Mouse (Mus musculus) central nervous system, embryonic 11.5 days (tissue): Measurements from ENCODE around the gene Slc19a3. TPM values are rescaled to one million over a fixed set of nuclear protein-coding genes. Genes with fewer than 3 reads are reported as not detected.

Experiments
- polyA plus RNA-seq: library from polyadenylated mRNA; depleted of rRNA; stranded (reverse); fragments of >200 nt; gene quantifications from 2 replicates; pipeline ENCODE4 v1.2.3, GENCODE M21; 2012; rRNA removed

Gene Slc19a3
- 0.44 and 0.73 TPM in 2 replicates for polyA plus RNA-seq

GRCm38 (mm10) chr1:83038109-83038672, at the start of gene Slc19a3:
Gene Slc19a3 (minus strand): TSS chr1:83038448.

GRCm38 (mm10) chr1:83060643-83061042, 22.4 kb upstream of the Slc19a3 start, which contains the start of gene Krtap28-13:
Gene Krtap28-13 (plus strand): TSS chr1:83060930.

GRCm38 (mm10) chr1:83059278-83059677, 21.0 kb upstream of the Slc19a3 start, which contains the start of gene A030005K14Rik:
Gene A030005K14Rik (minus strand): TSS chr1:83059378.

GRCm38 (mm10) chr1:83044882-83045427, 6.7 kb upstream of the Slc19a3 start, which contains the start of gene Gm47969:
Gene Gm47969 (plus strand): TSS chr1:83044932.

GRCm38 (mm10) chr1:83042380-83042779, 4.1 kb upstream of the Slc19a3 start, which contains the start of gene Krtap28-10:
Gene Krtap28-10 (minus strand): TSS chr1:83042480.

GRCm38 (mm10) chr1:83000306-83000705, 37.9 kb downstream of the Slc19a3 start, which contains the start of gene Gm47959:
Gene Gm47959 (plus strand): TSS chr1:83000548.

Other genes starting within 250 kb of the Slc19a3 start
- 32.4 and 50.4 TPM in 2 replicates for gene Agfg1, start 199.0 kb downstream of the Slc19a3 start, polyA plus RNA-seq
- gene A030005L19Rik, start 125.1 kb downstream of the Slc19a3 start, polyA plus RNA-seq = 1.8 and 2.1 TPM in 2 replicates
- gene A030014E15Rik, start 113.5 kb downstream of the Slc19a3 start, polyA plus RNA-seq = 0.06 and 0.14 TPM in 2 replicates
- gene Gm6217, start 107.0 kb downstream of the Slc19a3 start, polyA plus RNA-seq = not detected in 2 replicates
- not detected in 2 replicates for gene A030003K21Rik, start 95.1 kb downstream of the Slc19a3 start, polyA plus RNA-seq
- not detected in 2 replicates for gene Gm7544, start 82.4 kb downstream of the Slc19a3 start, polyA plus RNA-seq
- gene Gm47955, start 78.2 kb downstream of the Slc19a3 start, polyA plus RNA-seq = not detected in 2 replicates
- gene Gm47959, start 37.9 kb downstream of the Slc19a3 start, polyA plus RNA-seq = not detected in 2 replicates
- not detected in 2 replicates for gene Krtap28-10, start 4.0 kb upstream of the Slc19a3 start, polyA plus RNA-seq
- gene Gm47969, start 6.5 kb upstream of the Slc19a3 start, polyA plus RNA-seq = not detected in 2 replicates
- not detected in 2 replicates for gene A030005K14Rik, start 20.9 kb upstream of the Slc19a3 start, polyA plus RNA-seq
- gene Krtap28-13, start 22.5 kb upstream of the Slc19a3 start, polyA plus RNA-seq = not detected in 2 replicates
- not detected in 2 replicates for gene Ccl20, start 78.3 kb upstream of the Slc19a3 start, polyA plus RNA-seq
- gene Daw1, start 121.3 kb upstream of the Slc19a3 start, polyA plus RNA-seq = 0.40 and 0.55 TPM in 2 replicates